Mouse (Mus musculus) kidney, embryonic 16.5 days (tissue): Measurements from ENCODE around the gene Scnn1a. TPM values are rescaled to one million over a fixed set of nuclear protein-coding genes. Genes with fewer than 3 reads are reported as not detected.
A peak's percentile ranks its signal among the peaks of the same experiment; 100 is the strongest.

ENCODE experiments used
- ATAC-seq: fragments of 200-750 bp; cut with Nextera tagmentation; 2 replicates; pipeline ENCODE4 v1.8.0; 2017; ENCODE audit warnings: moderate TSS enrichment; ENCODE audit not compliant: low FRiP score, low TSS enrichment
- H3K27ac ChIP-seq: fragments of 300-500 bp; sonication (generic); 2 replicates; pipeline ENCODE4 v1.5.1; 2014; ENCODE audit warnings: low read length
- H3K27me3 ChIP-seq: fragments of 300-500 bp; sonication (generic); 2 replicates; pipeline ENCODE4 v1.6.1; 2014; ENCODE audit warnings: low read length, control low read depth, mixed read lengths; ENCODE audit not compliant: insufficient read depth
- H3K36me3 ChIP-seq: fragments of 300-500 bp; sonication (generic); 2 replicates; pipeline ENCODE4 v1.6.1; 2014; ENCODE audit warnings: low read length, control low read depth, mixed read lengths; ENCODE audit not compliant: insufficient read depth
- H3K4me1 ChIP-seq: fragments of 300-500 bp; sonication (generic); 2 replicates; pipeline ENCODE4 v1.6.1; 2014; ENCODE audit warnings: low read length, control low read depth, mixed read lengths; ENCODE audit not compliant: insufficient read depth
- H3K4me2 ChIP-seq: fragments of 300-500 bp; sonication (generic); replicated peaks from 2 replicates; pipeline ENCODE4 v1.6.1; 2014; ENCODE audit warnings: low read depth, low read length
- H3K4me3 ChIP-seq: fragments of 300-500 bp; sonication (generic); 2 replicates; pipeline ENCODE4 v1.5.1; 2014; ENCODE audit warnings: mild to moderate bottlenecking, low read length
- H3K9ac ChIP-seq: fragments of 300-500 bp; sonication (generic); replicated peaks from 2 replicates; pipeline ENCODE4 v1.6.1; 2014; ENCODE audit warnings: low read length
- H3K9me3 ChIP-seq: fragments of 300-500 bp; sonication (generic); 2 replicates; pipeline ENCODE4 v1.6.1; 2016; ENCODE audit warnings: low read length, control low read depth
- WGBS: fragments of 180-500 bp; shearing (Covaris S2); extraction: QIAGEN DNeasy Blood & Tissue Kit; methylation state at CpG from one replicate; pipeline ENCODE4 v1.1.7; 2014; 5-methylcytosine and 5-hydroxymethylcytosine counted together
- polyA plus RNA-seq: library from polyadenylated mRNA; unstranded; fragments of >200 nt; fragmentation: Nextera tagmentation; extraction: Ambion mirVana; gene quantifications from 2 replicates; pipeline ENCODE4 v1.2.1, GENCODE M21; 2015

Scnn1a gene
- polyA plus RNA-seq, 1 experiment from 2014 or later = 7.7 TPM

GRCm38 (mm10) chr6:125305465-125305864, 15.0 kb upstream of the Scnn1a start:
- no peak overlapping the region for H3K9ac ChIP-seq
- no peak overlapping the region for H3K27ac ChIP-seq
- no peak overlapping the region for H3K4me2 ChIP-seq
- ATAC-seq = no peak
- H3K27me3 ChIP-seq = no peaks in the 10 kb centered on the region
- H3K4me3 ChIP-seq = no peak overlapping the region
- 84% methylated on average over 6 of the region's 6 CpGs for WGBS
- H3K9me3 ChIP-seq = no peaks in the 10 kb centered on the region
- H3K4me1 ChIP-seq = peaks cover 17% of the 10 kb centered on the region
- peaks cover 24% of the 10 kb centered on the region for H3K36me3 ChIP-seq

GRCm38 (mm10) chr6:125307091-125307490, 13.4 kb upstream of the Scnn1a start:
- Histone ChIP-seq H3K4me1 (peaks cover 26% of the 10 kb centered on the region), H3K9me3 (no peaks in the 10 kb centered on the region), H3K4me3 (no peak overlapping the region), H3K4me2 (no peak overlapping the region), H3K27me3 (no peaks in the 10 kb centered on the region), H3K9ac (no peak overlapping the region), H3K27ac (no peak overlapping the region), H3K36me3 (peaks cover 33% of the 10 kb centered on the region)
- WGBS = 93% methylated on average over 5 of the region's 5 CpGs
- ATAC-seq = no peak

- Histone ChIP-seq H3K9me3 (no peaks in the 10 kb centered on the region), H3K9ac (no peak overlapping the region), H3K27ac (no peak overlapping the region), H3K4me2 (no peak overlapping the region), H3K4me1 (peaks cover 28% of the 10 kb centered on the region), H3K36me3 (peaks cover 33% of the 10 kb centered on the region), H3K4me3 (no peak overlapping the region), H3K27me3 (no peaks in the 10 kb centered on the region)
- ATAC-seq = no peak
- 23% methylated on average over 13 of the region's 13 CpGs for WGBS
Measured at GRCm38 (mm10) chr6:125308921-125309320, 11.5 kb upstream of the Scnn1a start.

- Histone ChIP-seq H3K4me1 (peaks cover 33% of the 10 kb centered on the region), H3K27me3 (no peaks in the 10 kb centered on the region), H3K4me3 (no peak overlapping the region), H3K27ac (no peak overlapping the region), H3K36me3 (peaks cover 33% of the 10 kb centered on the region), H3K4me2 (no peak overlapping the region), H3K9ac (no peak overlapping the region), H3K9me3 (no peaks in the 10 kb centered on the region)
- ATAC-seq = no peak
- WGBS = 45% methylated on average over 5 of the region's 5 CpGs
Measured at GRCm38 (mm10) chr6:125309406-125309805, 11.1 kb upstream of the Scnn1a start.

GRCm38 (mm10) chr6:125312171-125312570, 8.3 kb upstream of the Scnn1a start:
- Histone ChIP-seq H3K27me3 (no peaks in the 10 kb centered on the region), H3K9ac (peak overlapping the region; percentile 92), H3K27ac (no peak overlapping the region), H3K9me3 (no peaks in the 10 kb centered on the region), H3K4me1 (peaks cover 37% of the 10 kb centered on the region), H3K4me2 (peak overlapping the region; percentile 80), H3K36me3 (peaks cover 20% of the 10 kb centered on the region; the same call in 1 of the 2 replicates), H3K4me3 (peak overlapping the region; percentile 70)
- ATAC-seq = no peak
- 78% methylated on average over 9 of the region's 9 CpGs for WGBS

- peak overlapping the region; percentile 84 for H3K27ac ChIP-seq
- peaks cover 37% of the 10 kb centered on the region for H3K4me1 ChIP-seq
- H3K4me2 ChIP-seq = peak overlapping the region; percentile 80
- 51% methylated on average over 22 of the region's 22 CpGs for WGBS
- no peaks in the 10 kb centered on the region for H3K9me3 ChIP-seq
- no peak for ATAC-seq
- H3K36me3 ChIP-seq = peaks cover 17% of the 10 kb centered on the region; the same call in 1 of the 2 replicates
- peak overlapping the region; percentile 92 for H3K9ac ChIP-seq
- no peaks in the 10 kb centered on the region for H3K27me3 ChIP-seq
- peak overlapping the region; percentile 70 for H3K4me3 ChIP-seq
Measured at GRCm38 (mm10) chr6:125312581-125313355, 7.7 kb upstream of the Scnn1a start.

GRCm38 (mm10) chr6:125313546-125314230, 6.8 kb upstream of the Scnn1a start, which contains the start of gene Ltbr:
Gene Ltbr (minus strand): TSS chr6:125313885.
- Histone ChIP-seq H3K4me1 (peaks cover 37% of the 10 kb centered on the region), H3K4me2 (peak within 1 kb of the TSS; percentile 80), H3K36me3 (peaks cover 15% of the 10 kb centered on the region; the same call in 1 of the 2 replicates), H3K9me3 (no peaks in the 10 kb centered on the region), H3K27me3 (no peaks in the 10 kb centered on the region), H3K27ac (peak within 1 kb of the TSS; percentile 84), H3K4me3 (peak within 1 kb of the TSS; percentile 70), H3K9ac (peak within 1 kb of the TSS; percentile 92)
- ATAC-seq = peak; percentile 93
- under 1% methylated on average over 41 of the region's 46 CpGs for WGBS

GRCm38 (mm10) chr6:125314231-125314563, 6.3 kb upstream of the Scnn1a start:
- 52% methylated on average over 7 of the region's 7 CpGs for WGBS
- peak overlapping the region; percentile 70 for H3K4me3 ChIP-seq
- no peaks in the 10 kb centered on the region for H3K27me3 ChIP-seq
- peaks cover 12% of the 10 kb centered on the region; the same call in 1 of the 2 replicates for H3K36me3 ChIP-seq
- H3K27ac ChIP-seq = peak overlapping the region; percentile 84
- peak; percentile 25 for ATAC-seq
- peak overlapping the region; percentile 92 for H3K9ac ChIP-seq
- H3K4me1 ChIP-seq = peaks cover 34% of the 10 kb centered on the region
- H3K9me3 ChIP-seq = no peaks in the 10 kb centered on the region
- peak overlapping the region; percentile 80 for H3K4me2 ChIP-seq

GRCm38 (mm10) chr6:125314746-125315145, 5.7 kb upstream of the Scnn1a start:
- H3K4me3 ChIP-seq = no peak overlapping the region
- WGBS = 73% methylated on average over 6 of the region's 6 CpGs
- H3K4me2 ChIP-seq = no peak overlapping the region
- H3K27ac ChIP-seq = no peak overlapping the region
- no peaks in the 10 kb centered on the region for H3K27me3 ChIP-seq
- ATAC-seq = no peak
- no peak overlapping the region for H3K9ac ChIP-seq
- H3K4me1 ChIP-seq = peaks cover 30% of the 10 kb centered on the region
- peaks cover 9% of the 10 kb centered on the region; the same call in 1 of the 2 replicates for H3K36me3 ChIP-seq
- no peaks in the 10 kb centered on the region for H3K9me3 ChIP-seq

- Histone ChIP-seq H3K9ac (no peak overlapping the region), H3K36me3 (0 out of 2 replicates have a peak, but pooled peaks cover under 1% of the 10 kb centered on the region), H3K4me3 (no peak overlapping the region), H3K4me1 (peaks cover 26% of the 10 kb centered on the region), H3K27ac (no peak overlapping the region), H3K4me2 (no peak overlapping the region), H3K9me3 (no peaks in the 10 kb centered on the region), H3K27me3 (peaks cover 16% of the 10 kb centered on the region)
- no peak for ATAC-seq
- 52% methylated on average over 7 of the region's 7 CpGs for WGBS
Measured at GRCm38 (mm10) chr6:125317077-125317476, 3.4 kb upstream of the Scnn1a start.
